Mouse (Mus musculus) erythroblast, embryonic 14.5 days (primary cell): ENCODE measurements around the gene Rdh5. TPM values are rescaled to one million over a fixed set of nuclear protein-coding genes. Genes with fewer than 3 reads are reported as not detected.
A peak's percentile ranks its signal among the peaks of the same experiment; 100 is the strongest.

ENCODE experiments used
- H3K27me3 ChIP-seq: 2 replicates; pipeline ENCODE4 v1.6.1; 2012; ENCODE audit warnings: inconsistent platforms; ENCODE audit not compliant: control insufficient read depth
- H3K36me3 ChIP-seq: 2 replicates; pipeline ENCODE4 v1.6.1; 2012; ENCODE audit warnings: mild to moderate bottlenecking, inconsistent platforms; ENCODE audit not compliant: control insufficient read depth
- H3K4me1 ChIP-seq: 2 replicates; pipeline ENCODE4 v1.6.1; 2012; ENCODE audit warnings: inconsistent platforms; ENCODE audit not compliant: control insufficient read depth
- H3K4me3 ChIP-seq: replicated peaks from 2 replicates; pipeline ENCODE3; 2012; ENCODE audit warnings: moderate library complexity, mild to moderate bottlenecking, inconsistent platforms
- H3K9me3 ChIP-seq: 2 replicates; pipeline ENCODE4 v1.6.1; 2012; ENCODE audit warnings: low read length, inconsistent platforms, mixed read lengths; ENCODE audit not compliant: control insufficient read depth
- GATA1 ChIP-seq: IDR thresholded peaks from 2 replicates; pipeline ENCODE4 v1.6.1; 2012; ENCODE audit warnings: low read length, inconsistent platforms, mixed read lengths
- TAL1 ChIP-seq: IDR thresholded peaks from 3 replicates; pipeline ENCODE4 v1.6.1; 2012; ENCODE audit warnings: low read length, inconsistent platforms, mixed read lengths
- polyA plus RNA-seq: library from polyadenylated mRNA; stranded (reverse); fragments of >175 nt; gene quantifications from 2 replicates; pipeline ENCODE4 v1.2.3, GENCODE M21; 2012

The Rdh5 gene
- polyA plus RNA-seq, 1 experiment, result 0.06 TPM

DNA sequence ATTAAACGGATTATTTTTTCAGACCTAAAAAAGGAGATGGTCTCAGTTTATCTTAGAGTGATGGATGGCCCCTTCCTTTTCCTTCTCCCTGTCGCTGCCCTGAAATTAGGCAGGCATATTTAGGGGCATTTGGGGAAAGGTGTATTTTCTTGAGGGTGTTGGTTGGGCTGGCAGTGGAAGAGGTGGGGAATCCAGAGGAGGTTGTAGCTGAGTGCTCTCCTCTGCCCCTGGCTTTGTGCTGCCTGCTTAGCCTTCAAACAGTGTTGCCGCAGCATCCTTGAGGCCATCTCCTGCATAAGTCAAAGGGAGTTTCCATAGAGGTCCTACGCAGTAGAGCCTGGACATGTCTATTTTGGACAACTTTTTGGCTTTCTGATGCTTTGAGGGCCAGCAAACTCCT lies 9.9 kb downstream of the Rdh5 start:
- H3K4me1 ChIP-seq, result peaks cover 6% of the 10 kb centered on the region
- no peak overlapping the region for H3K4me3 ChIP-seq
- H3K9me3 ChIP-seq, result no peaks in the 10 kb centered on the region; the same call in 1 of the 2 replicates
- H3K36me3 ChIP-seq, result peaks cover 5% of the 10 kb centered on the region
- peaks cover 48% of the 10 kb centered on the region for H3K27me3 ChIP-seq
- TF ChIP-seq TAL1 (no peak), GATA1 (no peak)

DNA sequence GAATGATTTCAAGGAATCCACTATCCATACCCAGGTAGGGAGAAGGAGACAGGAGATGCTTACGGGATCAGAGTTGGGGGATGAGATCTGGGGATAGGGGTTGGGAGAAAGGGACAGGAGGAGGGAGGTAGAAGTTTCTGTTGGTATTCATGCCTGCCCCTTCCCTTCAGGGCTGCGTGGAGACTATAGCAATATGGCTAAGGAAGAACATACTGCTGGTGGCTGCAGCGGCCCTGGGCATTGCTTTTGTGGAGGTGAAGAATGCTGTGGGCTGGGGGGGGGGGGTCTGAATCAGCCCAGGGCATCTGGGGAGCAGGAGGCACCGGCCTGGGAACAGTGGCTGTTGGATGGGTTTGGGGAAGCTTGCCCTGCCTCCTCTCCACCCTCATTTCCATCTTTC lies 10.4 kb downstream of the Rdh5 start:
- no peaks in the 10 kb centered on the region; the same call in 1 of the 2 replicates for H3K9me3 ChIP-seq
- TF ChIP-seq GATA1, result no peak
- no peak for TF ChIP-seq TAL1
- H3K4me3 ChIP-seq, result no peak overlapping the region
- no peaks in the 10 kb centered on the region; the same call in 1 of the 2 replicates for H3K36me3 ChIP-seq
- H3K27me3 ChIP-seq, result peaks cover 54% of the 10 kb centered on the region
- peaks cover 6% of the 10 kb centered on the region for H3K4me1 ChIP-seq

DNA sequence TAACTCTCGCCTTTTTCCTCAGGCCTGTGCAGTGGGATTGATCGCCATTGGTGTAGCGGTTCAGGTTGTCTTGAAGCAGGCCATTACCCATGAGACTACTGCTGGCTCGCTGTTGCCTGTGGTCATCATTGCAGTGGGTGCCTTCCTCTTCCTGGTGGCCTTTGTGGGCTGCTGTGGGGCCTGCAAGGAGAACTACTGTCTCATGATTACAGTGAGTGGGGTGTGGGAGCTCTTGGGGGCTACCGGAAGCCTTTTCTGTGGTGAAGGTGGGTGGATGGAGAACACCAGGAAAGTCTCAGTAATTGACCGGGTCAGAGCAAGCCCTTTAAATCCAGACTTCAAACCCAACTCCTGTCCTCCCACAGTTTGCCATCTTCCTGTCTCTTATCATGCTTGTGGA lies 11.3 kb downstream of the Rdh5 start:
- no peak for TF ChIP-seq GATA1
- TF ChIP-seq TAL1, result no peak
- H3K9me3 ChIP-seq, result no peaks in the 10 kb centered on the region; the same call in 1 of the 2 replicates
- peaks cover 57% of the 10 kb centered on the region for H3K27me3 ChIP-seq
- H3K4me3 ChIP-seq, result no peak overlapping the region
- H3K36me3 ChIP-seq, result no peaks in the 10 kb centered on the region; the same call in 1 of the 2 replicates
- H3K4me1 ChIP-seq, result peaks cover 6% of the 10 kb centered on the region

DNA sequence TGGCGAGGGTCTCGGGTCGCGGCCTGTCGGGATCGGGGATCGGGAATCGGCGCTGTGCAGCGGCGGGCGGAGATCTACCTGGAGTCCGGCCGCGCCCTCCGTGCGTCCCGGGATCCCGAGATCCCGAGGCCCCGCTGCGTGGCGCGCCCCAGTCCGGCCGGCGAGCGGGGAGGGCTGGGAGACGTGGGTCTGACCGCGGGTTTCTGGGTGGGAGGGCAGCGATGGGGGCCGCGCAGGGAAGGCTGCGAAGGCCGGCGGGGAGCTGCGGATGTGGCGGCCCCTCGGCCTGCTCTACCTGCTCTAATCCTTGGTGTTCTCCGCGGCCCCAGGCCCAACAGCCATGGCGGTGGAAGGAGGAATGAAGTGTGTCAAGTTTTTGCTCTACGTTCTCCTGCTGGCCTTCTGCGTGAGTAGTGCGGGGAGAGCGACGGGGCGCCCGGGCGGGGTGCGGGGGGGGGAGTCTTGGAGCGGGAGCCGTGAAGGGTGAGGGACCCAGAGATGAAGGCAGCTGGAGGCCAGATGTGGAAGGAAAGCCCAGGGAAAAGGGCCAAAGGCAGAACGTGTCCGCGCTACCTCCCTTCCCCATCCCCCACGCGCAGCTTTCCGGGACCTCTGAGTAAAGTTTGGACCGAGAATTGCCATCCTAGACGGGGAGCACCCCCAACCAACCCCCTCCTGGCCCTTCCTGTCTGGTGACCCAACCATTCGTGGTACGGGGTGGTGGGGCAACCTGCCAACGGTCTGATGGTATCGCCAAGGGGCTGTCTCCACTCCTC lies 12.4 kb downstream of the Rdh5 start:
- Histone ChIP-seq H3K9me3 (no peaks in the 10 kb centered on the region; the same call in 1 of the 2 replicates), H3K4me1 (peaks cover 6% of the 10 kb centered on the region), H3K4me3 (peak overlapping the region; percentile 54), H3K36me3 (no peaks in the 10 kb centered on the region; the same call in 1 of the 2 replicates), H3K27me3 (peaks cover 58% of the 10 kb centered on the region)
- TF ChIP-seq GATA1 (no peak), TAL1 (no peak)

DNA sequence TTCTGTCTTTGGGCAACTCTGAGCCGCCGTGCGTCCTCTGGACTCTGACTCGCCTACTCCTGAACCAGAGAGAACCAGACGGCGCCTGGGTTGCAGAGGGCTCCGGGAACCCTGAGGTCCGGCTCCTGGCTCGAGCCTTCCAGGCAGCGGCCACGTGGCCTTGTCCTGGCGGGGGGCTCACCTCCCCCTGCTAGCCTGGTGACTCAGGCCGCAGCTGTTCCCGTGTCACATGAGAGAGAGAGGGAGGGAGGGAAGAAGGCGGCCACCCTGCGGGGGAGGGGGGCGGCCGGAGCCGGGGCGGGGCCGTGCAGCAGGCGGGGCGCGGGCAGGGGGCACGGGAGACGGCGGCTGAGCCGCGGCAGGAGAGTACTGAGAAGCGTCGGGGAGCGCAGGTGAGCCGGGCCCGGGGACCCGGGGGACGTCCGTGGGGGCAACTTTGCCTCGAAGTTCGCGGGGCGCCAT lies 13.1 kb downstream of the Rdh5 start:
- Histone ChIP-seq H3K36me3 (no peaks in the 10 kb centered on the region; the same call in 1 of the 2 replicates), H3K9me3 (no peaks in the 10 kb centered on the region; the same call in 1 of the 2 replicates), H3K4me3 (peak overlapping the region; percentile 54), H3K4me1 (peaks cover 6% of the 10 kb centered on the region), H3K27me3 (peaks cover 58% of the 10 kb centered on the region)
- no peak for TF ChIP-seq GATA1
- no peak for TF ChIP-seq TAL1

DNA sequence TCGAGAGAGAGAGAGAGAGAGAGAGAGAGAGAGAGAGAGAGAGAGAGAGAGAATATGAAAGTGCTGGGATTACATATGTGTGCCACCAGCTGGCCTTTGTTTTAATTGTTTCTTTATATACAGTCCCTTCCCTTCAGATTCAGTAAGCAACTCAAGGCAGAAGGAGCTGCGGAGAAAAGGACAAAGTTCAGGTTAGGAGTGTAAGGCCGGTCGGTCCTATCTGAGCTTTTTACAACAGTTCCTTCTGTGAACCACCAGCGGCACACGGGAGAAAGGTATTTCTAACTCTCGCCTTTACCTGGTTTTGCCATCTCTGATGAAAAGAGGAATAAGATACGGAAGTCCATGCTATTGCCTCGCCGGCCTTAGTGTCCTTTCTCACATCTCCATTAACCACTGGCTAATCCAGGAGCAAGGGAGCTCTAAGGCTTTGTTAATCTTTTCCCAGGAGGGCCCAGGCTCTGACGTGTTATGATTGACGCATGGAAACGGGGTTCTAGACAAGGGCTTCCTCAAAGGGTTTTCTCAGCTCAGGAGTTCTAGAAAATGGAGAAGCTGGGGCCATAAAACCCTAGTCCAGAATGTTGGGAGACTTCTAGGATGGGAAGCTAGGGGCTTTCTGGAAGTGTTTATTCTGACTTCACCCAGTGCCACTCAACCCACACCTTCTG lies 13.8 kb downstream of the Rdh5 start:
- Histone ChIP-seq H3K36me3 (no peaks in the 10 kb centered on the region; the same call in 1 of the 2 replicates), H3K4me3 (no peak overlapping the region), H3K27me3 (peaks cover 58% of the 10 kb centered on the region), H3K4me1 (peaks cover 6% of the 10 kb centered on the region), H3K9me3 (no peaks in the 10 kb centered on the region; the same call in 1 of the 2 replicates)
- no peak for TF ChIP-seq GATA1

DNA sequence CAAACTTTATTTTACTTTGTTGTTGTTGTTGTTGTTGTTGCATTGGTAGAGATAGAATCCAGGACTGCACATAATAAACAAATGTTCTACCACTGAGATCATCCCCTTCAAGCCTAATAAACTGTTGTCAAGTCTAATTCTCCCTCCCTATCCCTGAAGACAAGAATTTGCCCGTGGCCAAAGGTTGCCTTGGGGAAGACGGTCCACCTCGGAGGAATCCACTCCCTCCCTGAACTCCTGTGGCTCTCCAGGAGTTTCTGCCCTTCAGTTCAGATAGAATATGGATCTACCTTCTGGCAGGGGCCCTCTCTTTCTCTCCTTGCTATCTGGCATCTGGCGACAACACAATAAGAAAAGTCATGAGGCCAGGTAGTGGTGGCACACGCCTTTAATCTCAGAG lies 17.9 kb downstream of the Rdh5 start:
- Histone ChIP-seq H3K4me1 (peaks cover 7% of the 10 kb centered on the region), H3K27me3 (peaks cover 30% of the 10 kb centered on the region), H3K36me3 (no peaks in the 10 kb centered on the region), H3K4me3 (no peak overlapping the region), H3K9me3 (no peaks in the 10 kb centered on the region; the same call in 1 of the 2 replicates)
- TF ChIP-seq TAL1, result no peak
- TF ChIP-seq GATA1, result no peak

DNA sequence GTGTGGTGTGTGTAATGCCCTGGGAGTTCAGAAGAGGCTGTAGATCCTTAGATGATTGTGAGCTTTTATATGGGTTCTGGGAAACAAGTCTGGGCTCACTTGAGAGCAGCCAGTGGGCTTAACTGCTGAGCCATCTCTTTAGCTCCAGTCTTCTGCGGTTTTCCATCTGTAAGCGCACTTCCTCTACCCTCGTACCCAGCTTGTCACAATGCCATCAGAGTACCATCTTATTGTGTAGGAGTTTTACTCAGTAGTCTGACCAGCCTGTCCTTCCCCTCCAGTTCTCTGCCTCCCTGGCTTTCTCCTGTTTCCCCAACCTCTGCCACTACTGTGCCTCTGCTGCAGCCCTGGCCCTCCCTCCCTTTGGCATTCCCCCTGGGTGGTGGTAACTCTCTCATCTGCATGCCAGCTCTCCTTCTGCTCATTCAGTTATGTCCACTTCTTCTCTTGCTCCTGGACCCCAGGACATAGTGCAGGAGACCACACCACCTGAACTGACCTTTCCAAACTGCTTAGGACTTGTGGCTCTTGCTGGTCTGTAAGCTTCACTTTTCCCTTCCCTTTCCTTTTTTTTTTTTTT lies 20.2 kb downstream of the Rdh5 start:
- no peak overlapping the region for H3K4me3 ChIP-seq
- H3K4me1 ChIP-seq, result peaks cover 2% of the 10 kb centered on the region
- H3K36me3 ChIP-seq, result no peaks in the 10 kb centered on the region
- no peaks in the 10 kb centered on the region for H3K9me3 ChIP-seq
- H3K27me3 ChIP-seq, result peaks cover 12% of the 10 kb centered on the region
- no peak for TF ChIP-seq GATA1
- TF ChIP-seq TAL1, result no peak

DNA sequence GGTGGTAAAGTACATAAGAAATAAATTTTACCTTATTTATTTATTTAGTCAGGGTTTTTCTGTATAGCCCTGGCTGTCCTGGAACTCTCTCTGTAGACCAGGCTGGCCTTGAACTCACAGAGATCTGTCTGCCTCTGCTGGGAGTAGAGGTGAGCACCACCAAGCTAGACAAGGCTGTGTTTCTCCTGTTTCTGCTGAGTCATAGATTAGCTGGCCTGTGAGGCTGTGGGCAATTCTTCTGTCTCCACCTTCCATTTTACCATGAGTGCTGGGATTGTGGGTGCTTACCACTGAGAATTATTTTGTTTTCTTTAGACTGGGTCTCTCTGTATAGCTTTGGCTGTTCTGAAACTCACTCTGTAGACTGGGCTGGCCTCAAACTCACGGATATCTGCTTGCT lies 21.3 kb downstream of the Rdh5 start:
- no peaks in the 10 kb centered on the region for H3K36me3 ChIP-seq
- H3K27me3 ChIP-seq, result peaks cover 17% of the 10 kb centered on the region
- H3K4me3 ChIP-seq, result no peak overlapping the region
- H3K9me3 ChIP-seq, result no peaks in the 10 kb centered on the region
- H3K4me1 ChIP-seq, result peaks cover 2% of the 10 kb centered on the region
- no peak for TF ChIP-seq TAL1
- no peak for TF ChIP-seq GATA1
